Mouse (Mus musculus): ENCODE data around the gene Nxn. TPM values are rescaled to one million over a fixed set of nuclear protein-coding genes. Genes with fewer than 3 reads are reported as not detected.

Nxn gene
- total and polyA plus RNA-seq, 3 experiments: 52.8 to 54.3 (median 53.0) TPM

DNA sequence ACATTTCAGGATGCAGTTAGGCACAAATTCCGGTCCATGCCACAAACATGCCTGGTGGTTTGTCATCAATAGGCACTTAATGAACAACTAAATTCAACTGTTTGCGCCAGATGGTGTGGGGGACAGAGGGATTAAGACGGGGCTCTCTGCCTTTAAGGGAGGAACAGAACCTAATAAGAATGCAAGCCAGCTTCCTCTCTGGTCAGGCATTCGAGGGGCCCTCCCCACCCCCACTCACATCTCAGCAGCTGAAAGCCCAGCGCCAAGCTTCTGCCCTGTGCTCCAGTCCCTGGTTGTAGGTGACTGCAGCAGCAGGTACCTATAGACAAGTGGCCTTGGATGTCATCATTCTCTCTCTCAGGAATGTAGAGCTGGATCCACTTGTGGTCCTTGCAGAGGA lies 104.9 kb downstream of the Nxn start:
- Histone ChIP-seq H3K27ac (ENCODE audit: control insufficient read depth, low read depth, low read length) (no peak overlapping the region), H3K79me2 (ENCODE audit: control insufficient read depth, insufficient read depth, low read length, poor library complexity) (no peaks in the 10 kb centered on the region), H3K4me1 (ENCODE audit: control insufficient read depth in 1 of 2, insufficient read depth in 2 of 2, low read length in 2 of 2) (peaks cover 2 to 3% of the 10 kb centered on the region in 2 experiments; a peak in 2 of 4 replicates), H3K9me3 (replicated peaks; ENCODE audit: insufficient read depth, low read length) (no peaks in the 10 kb centered on the region), H3K4me3 (ENCODE audit: control insufficient read depth in 1 of 2, insufficient read depth in 1 of 2, low read depth in 2 of 2, low read length in 2 of 2) (no peak overlapping the region), H3K27me3 (ENCODE audit: control insufficient read depth in 1 of 2, insufficient read depth in 2 of 2, low read length in 2 of 2) (no peaks in the 10 kb centered on the region), H3K36me3 (ENCODE audit: control insufficient read depth in 1 of 2, insufficient read depth in 2 of 2, low read length in 2 of 2) (peaks cover 0 to 1% of the 10 kb centered on the region in 2 experiments; a peak in 2 of 4 replicates), H3K9ac (ENCODE audit: control insufficient read depth, low read depth, low read length, poor library complexity, severe bottlenecking) (no peak overlapping the region)
- TF ChIP-seq MYB (IDR thresholded peaks at IDR 0.05; ENCODE audit: low read depth, low read length) (no peak), ETS1 (IDR thresholded peaks at IDR 0.05; ENCODE audit: low read depth, low read length) (no peak), KAT2A (conservative IDR thresholded peaks at IDR 0.05; ENCODE audit: low read depth, low read length) (no peak), SMC3 (IDR thresholded peaks at IDR 0.05; ENCODE audit: low read depth, low read length) (no peak), CHD2 (IDR thresholded peaks at IDR 0.05; ENCODE audit: low read length) (no peak), MAZ (IDR thresholded peaks at IDR 0.05; ENCODE audit: low read depth, low read length) (no peak), GABPA (IDR thresholded peaks at IDR 0.05; ENCODE audit: low read depth, low read length) (no peak), ZKSCAN1 (IDR thresholded peaks at IDR 0.05; ENCODE audit: low read depth, low read length) (no peak), TCF12 (IDR thresholded peaks at IDR 0.05; ENCODE audit: low read depth, low read length) (no peak), SIN3A (IDR thresholded peaks at IDR 0.05; ENCODE audit: low read length) (no peak), MEF2A (IDR thresholded peaks at IDR 0.05; ENCODE audit: extremely low read depth, insufficient replicate concordance, low read depth, low read length, poor library complexity, severe bottlenecking) (no peak), EP300 (IDR thresholded peaks at IDR 0.05; ENCODE audit: low read depth in 1 of 2, low read length in 2 of 2) (no peak), USF1 (IDR thresholded peaks at IDR 0.05; ENCODE audit: low read depth, low read length) (no peak), RAD21 (IDR thresholded peaks at IDR 0.05; ENCODE audit: low read depth, low read length) (no peak), ZNF384 (IDR thresholded peaks at IDR 0.05; ENCODE audit: low read depth, low read length) (no peak), CTCF (IDR thresholded peaks at IDR 0.05 in 2 of 3, conservative IDR thresholded peaks at IDR 0.05 in 1 of 3; ENCODE audit: control insufficient read depth in 1 of 3, insufficient read depth in 1 of 3, low read depth in 2 of 3, low read length in 3 of 3, poor library complexity in 1 of 3, severe bottlenecking in 1 of 3) (no peak), E2F4 (IDR thresholded peaks at IDR 0.05; ENCODE audit: borderline replicate concordance, low read depth, low read length) (no peak)
- no peak for DNase-seq (ENCODE audit: low read depth, low spot score)

DNA sequence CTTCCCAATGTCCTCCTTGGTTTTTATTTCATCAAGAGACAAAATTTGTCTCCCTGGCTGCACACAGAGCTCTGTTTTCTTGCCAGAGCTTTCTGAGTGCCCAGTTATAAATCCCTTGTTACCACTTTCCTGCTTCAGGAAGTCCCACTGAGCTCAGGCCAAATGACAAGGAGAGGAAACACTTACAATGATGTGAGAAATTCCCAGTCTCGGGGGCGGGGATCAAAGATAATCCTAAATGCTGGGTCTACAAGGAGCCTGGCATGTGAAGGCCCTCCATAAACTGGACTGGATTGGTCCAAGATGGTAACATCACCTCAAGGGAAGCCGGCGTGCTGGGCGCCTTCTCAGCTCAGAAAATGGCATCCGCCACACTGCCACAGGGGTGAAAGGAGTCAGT lies 106.1 kb downstream of the Nxn start:
- no peak overlapping the region for H3K9ac ChIP-seq (ENCODE audit: control insufficient read depth, low read depth, low read length, poor library complexity, severe bottlenecking)
- no peak overlapping the region for H3K27ac ChIP-seq (ENCODE audit: control insufficient read depth, low read depth, low read length)

More for the DNA sequence above, 106.1 kb downstream of the Nxn start:
- Histone ChIP-seq H3K79me2 (ENCODE audit: control insufficient read depth, insufficient read depth, low read length, poor library complexity) (no peaks in the 10 kb centered on the region), H3K4me1 (ENCODE audit: control insufficient read depth in 1 of 2, insufficient read depth in 2 of 2, low read length in 2 of 2) (peaks cover 2 to 3% of the 10 kb centered on the region in 2 experiments; a peak in 2 of 4 replicates), H3K27me3 (ENCODE audit: control insufficient read depth in 1 of 2, insufficient read depth in 2 of 2, low read length in 2 of 2) (no peaks in the 10 kb centered on the region), H3K4me3 (ENCODE audit: control insufficient read depth in 1 of 2, insufficient read depth in 1 of 2, low read depth in 2 of 2, low read length in 2 of 2) (no peak overlapping the region), H3K9me3 (replicated peaks; ENCODE audit: insufficient read depth, low read length) (no peaks in the 10 kb centered on the region), H3K36me3 (ENCODE audit: control insufficient read depth in 1 of 2, insufficient read depth in 2 of 2, low read length in 2 of 2) (peaks cover 0 to 1% of the 10 kb centered on the region in 2 experiments; a peak in 2 of 4 replicates)
- no peak for DNase-seq (ENCODE audit: low read depth, low spot score)
- TF ChIP-seq USF2 (IDR thresholded peaks at IDR 0.05; ENCODE audit: borderline replicate concordance in 1 of 2, insufficient read depth in 1 of 2, low read depth in 1 of 2, low read length in 2 of 2) (no peak), MAFK (IDR thresholded peaks at IDR 0.05; ENCODE audit: borderline replicate concordance, low read depth, low read length) (no peak), HCFC1 (IDR thresholded peaks at IDR 0.05; ENCODE audit: low read depth, low read length) (no peak), NELFE (IDR thresholded peaks at IDR 0.05; ENCODE audit: low read depth, low read length) (no peak), MYC (IDR thresholded peaks at IDR 0.05; ENCODE audit: low read depth, low read length) (no peak), ZC3H11A (IDR thresholded peaks at IDR 0.05; ENCODE audit: low read depth, low read length) (no peak), ZNF384 (IDR thresholded peaks at IDR 0.05; ENCODE audit: low read depth, low read length) (no peak), RCOR1 (IDR thresholded peaks at IDR 0.05; ENCODE audit: low read depth, low read length) (no peak)
